Mouse (Mus musculus): Measurements from ENCODE around the gene Cdiptos. TPM values are rescaled to one million over a fixed set of nuclear protein-coding genes. Genes with fewer than 3 reads are reported as not detected.

The Cdiptos gene
- total RNA-seq, 4 experiments from 2014 or later: 0.46 to 1.8 (median 0.71) TPM

- no peak for DNase-seq
These were observed 53.3 kb downstream of the Cdiptos start, which contains the start of gene Tmem219 for GRCm38 (mm10) chr7:126922624-126923060. Tmem219 (minus strand) TSS chr7:126922917.

Other genes starting within 250 kb of the Cdiptos start
- gene Mapk3, start 216.5 kb downstream of the Cdiptos start, total RNA-seq (2022): 100 to 1,000 TPM; 117 to 195 (median 156) TPM
- gene Gdpd3, start 209.8 kb downstream of the Cdiptos start, total RNA-seq (2022): 1 to 10 TPM; 1.8 to 9.2 (median 5.6) TPM
- gene Ypel3, start 199.1 kb downstream of the Cdiptos start, total RNA-seq (2022): 100 to 1,000 TPM; 114 to 148 (median 125) TPM
- gene Tbx6, start 194.6 kb downstream of the Cdiptos start, total RNA-seq (2022): under 1 TPM in 3 of 4 experiments, not detected in 1; 0.35 to 0.74 (median 0.56) TPM
- gene Ppp4c, start 183.6 kb downstream of the Cdiptos start, total RNA-seq (2022): 100 to 1,000 TPM in 1 of 4 experiments, 10 to 100 TPM in 3; 85.9 to 100 (median 94.9) TPM
- gene Fam57b, start 178.4 kb downstream of the Cdiptos start, total RNA-seq (2022): 10 to 100 TPM in 3 of 4 experiments, 1 to 10 TPM in 1; 9.4 to 16.7 (median 13.8) TPM
- gene 4930451I11Rik, start 144.5 kb downstream of the Cdiptos start, total RNA-seq (2022): not detected
- gene Doc2a, start 128.7 kb downstream of the Cdiptos start, total RNA-seq (2022): 1 to 10 TPM in 2 of 4 experiments, under 1 TPM in 2; 0.15 to 1.4 (median 1.1) TPM
- 10 to 100 TPM in 3 of 4 experiments, 1 to 10 TPM in 1; 8.7 to 21.8 (median 15.2) TPM for gene Hirip3, start 114.1 kb downstream of the Cdiptos start, total RNA-seq (2022)
- 10 to 100 TPM; 42.7 to 56.2 (median 48.0) TPM for gene Ino80e, start 113.7 kb downstream of the Cdiptos start, total RNA-seq (2022)
- 100 to 1,000 TPM in 2 of 4 experiments, 10 to 100 TPM in 2; 68.1 to 117 (median 94.5) TPM for gene Taok2, start 91.4 kb downstream of the Cdiptos start, total RNA-seq (2022)
- 10 to 100 TPM; 29.4 to 48.6 (median 37.2) TPM for gene Tmem219, start 53.2 kb downstream of the Cdiptos start, total RNA-seq (2022)
- gene Kctd13, start 47.2 kb downstream of the Cdiptos start, total RNA-seq (2022): 10 to 100 TPM; 20.9 to 35.2 (median 33.6) TPM
- gene Asphd1, start 26.5 kb downstream of the Cdiptos start, total RNA-seq (2022): 1 to 10 TPM; 1.7 to 5.0 (median 3.7) TPM
- gene Sez6l2, start 25.5 kb downstream of the Cdiptos start, total RNA-seq (2022): 100 to 1,000 TPM in 3 of 4 experiments, 10 to 100 TPM in 1; 94.1 to 133 (median 117) TPM
- gene Cdipt, start 184 bp downstream of the Cdiptos start, total RNA-seq (2022): 100 to 1,000 TPM in 3 of 4 experiments, 10 to 100 TPM in 1; 99.2 to 107 (median 103) TPM
- 100 to 1,000 TPM; 117 to 186 (median 125) TPM for gene Mvp, start 38.5 kb upstream of the Cdiptos start, total RNA-seq (2022)
- 1 to 10 TPM in 1 of 4 experiments, not detected in 3; 1.5 TPM for gene Pagr1b, start 40.4 kb upstream of the Cdiptos start, total RNA-seq (2022)
- gene Pagr1a, start 41.3 kb upstream of the Cdiptos start, total RNA-seq (2022): 10 to 100 TPM in 3 of 4 experiments, 1 to 10 TPM in 1; 7.5 to 36.1 (median 14.3) TPM
- gene Gm42742, start 45.0 kb upstream of the Cdiptos start, total RNA-seq (2022): 10 to 100 TPM in 3 of 4 experiments, 1 to 10 TPM in 1; 5.5 to 40.3 (median 28.9) TPM
- gene Prrt2, start 45.1 kb upstream of the Cdiptos start, total RNA-seq (2022): 1 to 10 TPM; 2.4 to 8.7 (median 6.4) TPM
- 100 to 1,000 TPM in 3 of 4 experiments, 10 to 100 TPM in 1; 99.9 to 123 (median 111) TPM for gene Maz, start 50.9 kb upstream of the Cdiptos start, total RNA-seq (2022)
- gene Kif22, start 66.4 kb upstream of the Cdiptos start, total RNA-seq (2022): 1 to 10 TPM; 1.5 to 3.6 (median 1.8) TPM
- not detected for gene Zg16, start 111.2 kb upstream of the Cdiptos start, total RNA-seq (2022)
- 1 to 10 TPM; 1.4 to 1.8 (median 1.5) TPM for gene AI467606, start 115.3 kb upstream of the Cdiptos start, total RNA-seq (2022)
- under 1 TPM; 0.12 to 0.83 (median 0.31) TPM for gene Qprt, start 146.1 kb upstream of the Cdiptos start, total RNA-seq (2022)
- 1 to 10 TPM; 1.2 to 2.0 (median 1.7) TPM for gene Spn, start 161.7 kb upstream of the Cdiptos start, total RNA-seq (2022)
- gene Cd2bp2, start 220.0 kb upstream of the Cdiptos start, total RNA-seq (2022): 10 to 100 TPM; 61.9 to 89.2 (median 70.0) TPM
- 10 to 100 TPM; 47.9 to 63.7 (median 57.0) TPM for gene Tbc1d10b, start 232.4 kb upstream of the Cdiptos start, total RNA-seq (2022)
- gene Mylpf, start 232.8 kb upstream of the Cdiptos start, total RNA-seq (2022): 1 to 10 TPM; 2.8 to 6.2 (median 3.7) TPM

Measured in adrenal gland, adult 8-10 months (tissue).